Mouse (Mus musculus) midbrain, embryonic 13.5 days (tissue): ENCODE measurements around the gene Arhgap42. TPM values are rescaled to one million over a fixed set of nuclear protein-coding genes. Genes with fewer than 3 reads are reported as not detected.

Experiments used
- ATAC-seq: fragments of 200-750 bp; cut with Nextera tagmentation; 2 replicates; pipeline ENCODE4 v1.8.0; 2017; ENCODE audit warnings: mild to moderate bottlenecking, moderate TSS enrichment, moderate library complexity
- H3K27ac ChIP-seq: fragments of 300-500 bp; sonication (generic); 2 replicates; pipeline ENCODE4 v1.5.1; 2015; ENCODE audit warnings: inconsistent platforms, mild to moderate bottlenecking, moderate library complexity
- H3K27me3 ChIP-seq: fragments of 300-500 bp; sonication (generic); 2 replicates; pipeline ENCODE4 v1.6.1; 2015; ENCODE audit warnings: mild to moderate bottlenecking, inconsistent platforms
- H3K36me3 ChIP-seq: fragments of 300-500 bp; sonication (generic); 2 replicates; pipeline ENCODE4 v1.6.1; 2015; ENCODE audit warnings: mild to moderate bottlenecking, inconsistent platforms
- H3K4me1 ChIP-seq: fragments of 300-500 bp; sonication (generic); replicated peaks from 2 replicates; pipeline ENCODE4 v1.6.1; 2015; ENCODE audit warnings: inconsistent platforms
- H3K4me2 ChIP-seq: fragments of 300-500 bp; sonication (generic); replicated peaks from 2 replicates; pipeline ENCODE4 v1.6.1; 2015; ENCODE audit warnings: moderate library complexity, mild to moderate bottlenecking, inconsistent platforms
- H3K4me3 ChIP-seq: fragments of 300-500 bp; sonication (generic); replicated peaks from 2 replicates; pipeline ENCODE4 v1.5.1; 2015; ENCODE audit warnings: mild to moderate bottlenecking, inconsistent platforms
- H3K9ac ChIP-seq: fragments of 300-500 bp; sonication (generic); replicated peaks from 2 replicates; pipeline ENCODE4 v1.6.1; 2015; ENCODE audit warnings: mild to moderate bottlenecking, inconsistent platforms
- H3K9me3 ChIP-seq: fragments of 300-500 bp; sonication (generic); 2 replicates; pipeline ENCODE4 v1.6.1; 2016; ENCODE audit warnings: mild to moderate bottlenecking, inconsistent platforms
- WGBS: fragments of 180-500 bp; shearing (Covaris S2); methylation state at CpG from one replicate; pipeline ENCODE4 v1.1.7; 2015; 5-methylcytosine and 5-hydroxymethylcytosine counted together
- polyA plus RNA-seq: library from polyadenylated mRNA; unstranded; fragments of >200 nt; fragmentation: Nextera tagmentation; extraction: Ambion mirVana; gene quantifications from 2 replicates; pipeline ENCODE4 v1.2.1, GENCODE M21; 2015

Gene Arhgap42
- polyA plus RNA-seq, 1 experiment from 2014 or later: 19.5 TPM

- no peaks in the 10 kb centered on the region for H3K27me3 ChIP-seq
- H3K4me1 ChIP-seq: no peaks in the 10 kb centered on the region
- no peaks in the 10 kb centered on the region for H3K9me3 ChIP-seq
- ATAC-seq: no peak
- H3K36me3 ChIP-seq: no peaks in the 10 kb centered on the region
- no peak within 1 kb of the TSS for H3K27ac ChIP-seq
- no peak within 1 kb of the TSS for H3K4me2 ChIP-seq
- no peak within 1 kb of the TSS for H3K4me3 ChIP-seq
- H3K9ac ChIP-seq: no peak within 1 kb of the TSS
- 78% methylated on average over 2 of the region's 2 CpGs for WGBS
These were observed 267.4 kb downstream of the Arhgap42 start, which contains the start of gene Gm16485 for GRCm38 (mm10) chr9:8971491-8971890. Gene Gm16485, plus strand, starts transcription at chr9:8971791.

- Histone ChIP-seq H3K9me3 (no peaks in the 10 kb centered on the region), H3K4me2 (no peak overlapping the region), H3K36me3 (no peaks in the 10 kb centered on the region), H3K4me3 (no peak overlapping the region), H3K4me1 (no peaks in the 10 kb centered on the region), H3K27me3 (no peaks in the 10 kb centered on the region), H3K9ac (no peak overlapping the region), H3K27ac (no peak overlapping the region)
- 70% methylated on average over 7 of the region's 7 CpGs for WGBS
- no peak for ATAC-seq
These were observed 268.7 kb downstream of the Arhgap42 start for GRCm38 (mm10) chr9:8970240-8970639.

GRCm38 (mm10) chr9:8964512-8965133, 274.3 kb downstream of the Arhgap42 start:
- Histone ChIP-seq H3K27me3 (no peaks in the 10 kb centered on the region), H3K4me1 (no peaks in the 10 kb centered on the region), H3K36me3 (no peaks in the 10 kb centered on the region), H3K9me3 (no peaks in the 10 kb centered on the region), H3K4me2 (no peak overlapping the region), H3K27ac (no peak overlapping the region), H3K9ac (no peak overlapping the region), H3K4me3 (no peak overlapping the region)
- ATAC-seq: 0 out of 2 replicates have a peak, but pooled peaks have one; percentile 14
- WGBS: 69% methylated on average over 8 of the region's 8 CpGs

GRCm38 (mm10) chr9:8953306-8953705, 285.6 kb downstream of the Arhgap42 start:
- no peak for ATAC-seq
- Histone ChIP-seq H3K9me3 (no peaks in the 10 kb centered on the region), H3K27me3 (no peaks in the 10 kb centered on the region), H3K9ac (no peak overlapping the region), H3K4me2 (no peak overlapping the region), H3K4me3 (no peak overlapping the region), H3K36me3 (no peaks in the 10 kb centered on the region), H3K27ac (no peak overlapping the region), H3K4me1 (no peaks in the 10 kb centered on the region)
